Mouse (Mus musculus) MEL-GATA-1-ER (cell line): ENCODE measurements around the gene Ctbs.
"Not testable (repeated sequence)": the region's sequence is repeated elsewhere in the genome, so short reads cannot be mapped to it uniquely, and the experiment has no call there.

Experiments used
- DNase-seq: peaks from one replicate; pipeline ENCODE4 v3.0.0-alpha.2; 2012; ENCODE audit warnings: low read depth; ENCODE audit errors: extremely low read depth

Gene Ctbs

DNA sequence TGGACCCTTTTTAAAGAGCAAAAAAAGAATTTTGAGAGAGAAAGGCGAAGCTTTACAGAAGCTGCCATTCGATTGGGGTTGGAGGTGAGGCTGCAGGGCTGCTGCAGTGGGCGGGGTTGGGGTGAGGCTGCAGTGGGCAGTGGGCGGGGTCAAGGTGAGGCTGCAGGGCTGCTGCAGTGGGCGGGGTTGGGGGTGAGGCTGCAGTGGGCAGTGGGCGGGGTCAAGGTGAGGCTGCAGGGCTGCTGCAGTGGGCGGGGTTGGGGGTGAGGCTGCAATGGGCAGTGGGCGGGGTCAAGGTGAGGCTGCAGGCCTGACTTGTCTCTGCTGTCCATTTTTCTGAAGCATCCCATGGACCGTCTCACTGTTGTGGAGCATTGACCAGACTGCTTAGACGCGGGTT is 16.5 kb upstream of the Ctbs start:
- not testable (repeated sequence) for DNase-seq

DNA sequence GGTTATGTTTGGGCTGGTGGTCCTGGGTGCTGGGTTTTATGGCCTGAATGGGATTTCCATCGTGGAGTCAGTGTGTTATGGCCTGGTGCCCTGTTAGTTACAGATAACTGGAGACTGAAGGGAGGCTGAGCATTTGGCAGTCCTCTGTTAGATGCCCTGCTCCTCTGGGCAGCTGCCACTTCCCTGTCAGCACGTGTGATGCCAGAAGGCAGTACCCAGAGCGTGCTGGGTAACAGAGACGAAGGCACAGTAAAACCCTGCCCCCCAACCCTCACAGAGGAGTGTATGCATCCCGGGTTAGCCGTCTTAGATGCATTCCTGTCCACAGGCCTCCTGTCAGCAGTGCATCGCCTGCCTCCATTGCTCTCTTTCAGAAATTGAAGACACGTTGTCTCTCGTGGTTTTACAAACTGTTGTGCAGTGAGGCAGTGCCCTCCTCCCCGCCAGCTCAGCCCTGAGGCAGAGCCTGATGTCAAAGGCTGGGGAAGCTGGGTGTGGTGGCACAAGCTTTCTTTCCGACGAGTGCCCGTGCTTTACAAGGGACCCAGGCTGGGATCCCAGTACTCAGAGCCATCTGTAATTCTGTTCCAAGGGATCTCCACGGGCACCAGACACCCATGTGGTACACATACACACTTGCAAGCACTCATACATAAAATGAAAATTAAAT is 15.8 kb upstream of the Ctbs start:
- no peak for DNase-seq

DNA sequence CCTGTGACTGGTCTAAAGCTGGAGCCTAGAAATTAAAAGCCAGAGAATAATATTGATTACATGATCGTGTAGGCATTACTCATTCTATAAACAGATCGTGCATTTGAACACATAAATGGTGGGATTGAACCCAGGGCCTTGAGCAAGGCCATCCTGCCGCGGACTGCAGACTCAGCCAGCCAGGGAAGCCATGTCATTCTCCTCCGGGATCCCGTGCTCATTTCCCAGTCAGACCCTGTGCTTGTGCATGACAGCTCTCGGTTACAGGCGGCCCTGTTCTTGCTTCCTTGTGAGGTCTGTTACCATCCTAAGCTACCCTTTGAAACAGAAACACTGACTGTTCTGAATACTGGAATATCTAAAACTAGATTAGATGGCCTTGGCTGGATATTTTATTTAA is 14.9 kb upstream of the Ctbs start:
- no peak for DNase-seq

DNA sequence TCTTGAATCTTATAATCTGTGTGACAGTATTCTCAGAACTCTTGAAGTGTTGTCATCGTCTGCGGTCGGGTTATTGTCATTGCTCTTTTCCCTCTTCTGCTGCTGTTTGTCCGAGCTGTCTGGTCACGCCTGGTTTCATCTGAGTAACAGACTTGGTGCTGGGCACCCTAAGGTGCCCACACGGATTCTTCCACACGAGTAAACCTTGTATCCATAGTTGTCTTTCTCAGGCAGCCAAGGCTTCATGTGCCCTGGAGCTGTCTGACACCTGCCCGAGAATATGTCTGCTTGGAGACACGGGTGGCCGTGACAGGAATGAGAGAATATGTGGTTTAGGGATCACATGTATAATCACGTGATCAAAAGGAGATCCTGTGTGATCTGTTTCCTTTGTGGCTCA is 14.1 kb upstream of the Ctbs start:
- no peak for DNase-seq

DNA sequence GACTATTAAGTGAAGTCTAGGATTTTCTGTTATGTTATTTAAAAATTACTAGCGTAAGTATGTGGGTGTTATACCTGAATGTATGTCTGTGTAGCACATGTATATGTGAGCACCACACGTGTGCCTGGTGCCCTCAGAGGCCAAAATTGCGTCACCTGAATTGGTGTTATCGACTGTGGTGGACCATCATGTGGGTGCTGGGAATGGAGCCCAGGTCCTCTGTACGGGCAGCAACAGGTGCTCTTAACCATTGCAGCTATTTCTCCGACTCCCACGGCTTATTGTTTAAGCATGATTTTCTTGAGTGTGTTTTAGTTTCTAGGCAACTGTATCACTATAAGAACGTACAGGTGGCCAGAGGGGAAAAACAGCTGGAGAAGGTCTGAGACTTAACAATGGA is 13.5 kb upstream of the Ctbs start:
- no peak for DNase-seq

DNA sequence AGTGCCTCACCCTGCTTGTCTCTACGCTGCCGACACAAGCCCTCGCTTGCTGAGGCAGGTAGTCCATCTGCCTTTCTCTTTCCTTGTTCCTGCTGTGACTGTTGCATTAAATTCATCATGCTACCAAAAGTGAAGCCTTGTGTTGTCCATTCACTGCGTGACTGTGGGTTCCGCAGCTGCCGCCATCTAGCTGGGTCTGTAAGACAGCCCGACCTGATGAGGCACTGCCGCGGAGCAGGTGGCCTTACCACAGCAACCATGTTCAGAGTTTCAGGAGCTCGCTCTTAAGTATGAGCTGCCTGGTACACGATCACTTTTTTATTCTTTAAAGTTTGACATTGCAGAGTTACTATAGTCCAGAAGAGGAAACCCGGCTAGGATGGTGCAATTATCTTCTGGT is 9.6 kb upstream of the Ctbs start:
- no peak for DNase-seq

DNA sequence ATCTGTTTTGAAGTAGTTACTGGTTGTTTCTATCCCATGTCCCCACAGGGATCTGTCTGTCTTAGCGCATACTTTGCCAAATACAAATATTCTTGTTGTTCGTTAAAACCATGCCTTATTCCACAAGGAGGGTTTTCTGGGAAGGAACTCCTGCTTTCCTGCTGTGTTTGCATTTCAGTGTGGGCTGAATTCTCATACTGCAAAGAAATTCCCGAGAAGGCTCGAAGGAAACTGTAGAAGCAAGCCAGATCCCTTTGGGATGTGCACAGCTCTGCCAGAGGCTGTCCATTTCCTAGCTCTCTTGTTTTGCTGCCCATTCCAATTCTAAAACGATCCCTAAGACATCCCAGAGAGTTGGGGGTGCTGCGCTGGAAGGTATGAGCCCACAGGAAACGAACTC is 9.2 kb upstream of the Ctbs start:
- DNase-seq, result no peak

DNA sequence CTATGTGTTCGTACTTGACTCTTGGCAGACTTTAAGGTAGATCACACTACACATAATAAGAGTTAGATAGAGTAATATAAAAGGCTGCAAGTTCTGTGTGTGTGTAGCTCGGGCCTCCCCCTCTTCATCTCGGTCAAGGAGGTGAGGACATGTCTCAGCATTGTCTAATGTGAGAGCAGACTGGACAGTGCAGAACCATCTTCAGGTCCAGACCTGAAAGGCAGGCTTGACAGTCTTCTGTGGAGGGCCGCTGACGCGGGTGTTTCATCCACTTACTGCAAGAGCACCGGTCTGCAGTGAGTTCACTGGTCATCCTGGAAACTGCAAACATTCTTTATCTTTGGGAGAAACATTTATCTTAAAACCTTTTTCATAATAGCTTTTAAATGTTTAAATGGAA is 7.1 kb upstream of the Ctbs start:
- DNase-seq, result no peak

DNA sequence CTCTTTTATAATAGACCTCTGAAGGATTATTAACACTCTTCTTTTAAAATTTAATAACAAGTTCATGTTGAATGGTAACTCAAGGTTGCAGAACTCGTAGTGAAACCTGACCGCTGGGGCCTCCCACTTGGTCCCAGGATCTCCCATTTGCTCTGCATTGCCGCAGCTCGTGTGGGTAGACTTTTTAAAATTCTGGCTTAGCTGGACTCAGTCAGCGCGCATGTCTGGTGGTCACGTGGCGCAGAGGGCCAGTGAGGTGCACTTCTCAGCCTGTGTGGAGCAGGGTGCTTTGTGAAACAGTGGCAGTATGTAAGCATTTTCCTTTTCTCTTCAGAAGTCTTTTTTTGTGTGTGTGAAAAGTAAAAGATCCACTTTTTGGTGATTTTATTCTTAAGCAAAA is 6.7 kb upstream of the Ctbs start:
- DNase-seq, result no peak

DNA sequence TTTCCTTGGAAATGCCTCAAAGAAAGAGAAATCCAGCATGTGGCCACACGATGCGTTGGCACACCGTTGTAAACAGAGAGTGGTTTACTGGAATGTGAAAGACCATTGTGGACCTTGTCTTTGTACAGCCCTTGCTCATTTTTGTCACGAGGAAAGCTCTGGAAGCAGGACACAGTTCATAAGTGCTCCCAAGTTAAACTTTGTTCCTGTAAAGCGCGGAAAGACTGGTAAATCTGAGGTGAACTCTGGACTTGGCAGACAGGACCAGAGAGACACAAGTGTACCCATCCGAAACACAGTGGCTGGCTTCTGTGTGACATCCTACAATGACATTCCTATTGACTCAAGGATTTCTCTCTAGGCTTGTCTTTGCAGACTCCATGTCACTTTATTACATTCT is 6.2 kb upstream of the Ctbs start:
- no peak for DNase-seq

DNA sequence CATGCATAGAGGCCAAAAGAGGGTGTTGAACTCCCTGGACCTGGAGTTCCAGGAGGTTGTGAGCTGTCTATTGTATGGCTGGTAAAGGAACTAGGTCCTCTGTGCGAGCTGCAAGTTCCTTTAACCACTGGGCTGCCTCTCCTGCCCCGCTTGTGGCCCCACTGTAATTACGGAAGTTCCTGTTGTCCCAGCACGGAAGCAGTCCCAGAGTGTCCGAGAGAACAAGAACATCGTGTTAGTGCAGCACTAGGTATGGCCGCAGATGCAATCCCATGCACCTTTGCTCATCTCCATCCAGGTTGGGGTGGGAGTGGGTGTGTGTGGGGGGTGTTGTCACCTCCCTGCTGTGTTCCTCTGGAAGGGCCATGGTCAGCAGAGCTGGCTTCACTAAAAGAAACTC is 4.7 kb upstream of the Ctbs start:
- no peak for DNase-seq

DNA sequence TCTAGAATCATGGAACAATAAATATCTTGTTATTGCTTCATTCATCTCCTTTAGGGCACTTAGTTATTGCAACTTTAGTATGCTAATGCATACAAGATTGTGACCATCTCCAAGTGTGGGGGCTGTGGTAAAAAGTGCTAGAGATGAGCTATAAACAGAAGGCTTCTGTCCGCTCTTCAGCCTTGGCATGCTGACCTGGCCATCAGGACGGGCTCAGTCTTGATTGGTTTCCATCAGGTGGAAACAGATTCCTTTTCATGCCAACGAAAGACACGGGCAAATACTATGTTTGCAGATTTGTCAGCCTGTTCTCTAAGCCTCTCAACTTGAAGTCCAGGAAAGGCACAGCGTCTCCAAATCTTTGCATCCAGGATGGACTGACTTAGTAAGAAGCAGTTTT is 2.4 kb upstream of the Ctbs start:
- no peak for DNase-seq

DNA sequence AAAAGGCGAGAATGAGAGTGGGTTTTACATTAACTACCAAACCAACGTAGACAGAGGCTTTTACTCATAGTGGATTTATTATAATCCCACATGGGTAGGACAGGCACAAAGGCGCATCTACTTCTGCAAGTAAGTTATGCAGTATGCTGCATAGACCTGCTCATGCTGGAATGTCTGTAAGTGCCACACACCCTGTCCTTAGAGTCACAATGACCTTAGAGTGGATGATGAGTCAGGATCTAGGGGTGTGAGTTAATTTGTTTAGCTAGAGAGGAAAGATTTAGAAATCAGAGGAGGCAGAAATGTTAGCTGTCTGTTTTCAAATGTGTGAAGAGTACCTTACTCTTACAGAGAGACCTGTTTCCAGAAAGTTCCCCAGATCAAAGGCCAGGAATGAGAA is 2.0 kb upstream of the Ctbs start:
- no peak for DNase-seq

DNA sequence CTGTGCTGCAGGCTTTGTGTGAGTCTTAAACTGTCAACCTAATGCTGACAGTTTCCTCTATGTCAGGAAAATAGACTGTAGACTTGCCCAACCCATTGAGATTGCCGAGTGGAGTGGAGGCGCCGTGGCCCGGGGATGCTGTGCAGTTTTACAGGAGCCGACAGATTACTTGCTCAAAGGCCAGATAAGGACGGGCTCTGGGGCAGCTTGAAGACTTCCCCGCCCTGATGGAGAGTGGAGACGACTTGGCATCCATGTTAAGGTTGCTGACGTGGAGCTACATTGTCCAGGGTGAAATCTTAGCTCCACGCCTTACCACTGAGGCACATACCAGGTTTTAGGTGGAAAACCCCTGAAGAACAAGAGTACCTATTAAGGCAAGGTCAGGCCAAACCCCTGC is 1.2 kb upstream of the Ctbs start:
- no peak for DNase-seq

DNA sequence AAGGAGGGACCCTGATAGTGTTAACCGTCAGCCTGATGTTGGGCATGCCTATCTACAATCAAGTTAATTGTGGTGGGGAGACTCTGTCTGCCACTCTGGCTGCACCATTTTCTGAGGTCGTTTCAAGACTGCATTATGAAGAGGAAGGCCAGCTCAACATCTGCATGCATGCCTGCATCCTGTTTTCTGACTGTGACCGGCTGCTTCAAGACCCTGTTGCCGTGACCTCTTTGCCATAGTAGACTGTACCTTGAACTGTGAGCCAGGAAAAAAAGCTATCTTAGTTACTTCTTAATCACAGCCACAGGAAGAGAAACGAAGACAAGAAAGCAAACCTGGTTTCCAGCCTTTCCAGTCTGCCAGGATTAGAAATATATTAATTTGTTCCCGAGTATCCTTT is 626 bp upstream of the Ctbs start:
- no peak for DNase-seq

DNA sequence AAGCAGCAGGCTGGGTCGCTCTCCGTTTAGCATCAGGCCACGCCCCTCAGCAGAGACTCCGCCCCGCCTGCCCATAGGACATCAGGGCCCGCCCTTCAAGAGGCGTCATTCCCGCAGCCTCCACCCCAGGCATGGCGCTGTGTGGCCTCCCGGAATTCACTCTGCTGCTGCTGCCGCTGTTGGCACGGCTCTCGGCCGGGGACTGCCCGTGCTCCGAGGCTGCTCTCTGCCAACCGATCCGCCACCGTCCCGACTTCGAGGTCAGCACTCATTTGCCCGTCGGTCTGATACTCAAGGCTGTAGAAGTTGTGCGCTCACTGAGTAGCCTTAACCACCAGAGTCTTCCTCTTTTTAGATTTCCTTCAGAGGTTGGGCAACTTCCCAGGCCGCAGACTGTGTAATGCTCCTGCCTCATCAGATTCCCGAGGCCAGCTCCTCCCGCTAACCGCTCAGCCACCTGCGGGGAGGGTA is 811 bp downstream of the Ctbs start:
- DNase-seq, result peak; percentile 85

DNA sequence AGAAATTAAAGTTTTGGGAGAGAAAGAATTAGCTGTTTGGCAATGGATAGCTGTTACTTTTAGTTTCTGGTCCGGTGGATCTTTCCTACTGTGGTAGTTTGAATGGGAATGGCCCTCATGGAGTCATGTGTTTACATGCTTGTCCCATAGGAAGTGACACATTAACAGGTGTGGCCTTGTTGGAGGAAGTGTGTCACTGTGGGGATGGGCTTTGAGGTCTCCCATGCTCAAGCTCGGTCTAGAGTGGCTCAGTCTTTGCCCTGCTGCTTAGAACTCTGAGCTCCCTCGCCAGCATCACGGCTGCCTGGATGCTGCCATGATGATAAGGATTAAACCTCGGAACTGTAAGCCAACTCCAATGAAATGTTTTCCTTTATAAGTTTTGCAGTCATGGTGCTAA is 1.8 kb downstream of the Ctbs start:
- peak; percentile 6 for DNase-seq

DNA sequence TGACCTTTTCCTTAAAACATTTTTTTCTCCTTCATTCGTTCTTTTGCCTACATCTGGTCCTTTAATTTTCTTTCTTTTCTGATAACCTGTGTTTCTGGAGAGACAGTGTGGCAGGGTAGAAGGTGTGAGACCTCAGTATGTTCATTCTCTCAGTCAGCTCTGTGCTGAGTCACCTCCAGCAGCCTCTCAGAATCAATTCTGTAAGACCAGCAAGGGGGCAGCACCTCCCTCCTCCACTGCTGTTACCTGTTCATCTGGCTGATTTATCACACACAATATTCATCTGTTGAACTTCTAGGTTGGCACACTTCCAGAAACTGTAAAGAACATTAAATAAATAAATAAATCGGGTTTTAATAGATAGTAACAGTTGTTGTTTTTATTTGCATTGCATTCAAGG is 13.3 kb downstream of the Ctbs start:
- DNase-seq, result no peak

DNA sequence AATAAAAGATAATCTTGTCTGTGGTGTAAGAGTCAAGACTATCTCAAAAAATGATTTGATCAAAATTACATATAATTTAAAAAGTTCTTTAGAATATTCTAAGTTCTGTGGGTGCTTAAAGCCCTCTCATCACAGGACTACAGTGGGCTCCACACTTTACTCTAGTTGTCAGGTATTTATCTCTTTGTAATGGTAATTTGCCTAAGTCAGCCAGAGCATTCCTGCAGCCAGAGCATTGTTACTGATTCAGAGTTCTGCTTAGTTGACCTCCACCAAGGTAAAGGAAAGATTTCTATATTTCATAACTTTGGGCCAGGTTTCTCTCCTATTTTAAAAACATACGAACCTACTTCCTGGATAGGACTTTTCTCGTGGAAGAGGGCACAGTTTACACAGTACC is 19.6 kb downstream of the Ctbs start:
- DNase-seq, result no peak

DNA sequence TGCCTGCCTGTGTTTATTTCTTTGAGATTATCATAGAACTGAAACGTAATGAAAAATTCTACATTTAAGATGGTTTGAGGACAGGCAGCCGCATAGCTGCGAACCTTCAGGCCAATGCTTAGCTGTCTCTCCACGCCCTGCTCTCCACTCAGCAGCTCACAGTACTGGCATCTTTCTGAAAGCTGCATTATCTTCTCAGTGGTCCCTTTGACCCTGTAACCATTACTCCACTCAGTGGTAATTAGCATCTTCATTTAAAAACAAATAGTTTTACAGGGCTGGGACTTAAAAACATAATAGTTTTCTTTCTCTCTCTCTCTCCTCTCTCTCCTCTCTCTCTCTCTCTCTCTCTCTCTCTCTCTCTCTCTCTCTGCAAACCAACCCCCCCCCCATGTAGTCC is 23.1 kb downstream of the Ctbs start:
- DNase-seq, result no peak

DNA sequence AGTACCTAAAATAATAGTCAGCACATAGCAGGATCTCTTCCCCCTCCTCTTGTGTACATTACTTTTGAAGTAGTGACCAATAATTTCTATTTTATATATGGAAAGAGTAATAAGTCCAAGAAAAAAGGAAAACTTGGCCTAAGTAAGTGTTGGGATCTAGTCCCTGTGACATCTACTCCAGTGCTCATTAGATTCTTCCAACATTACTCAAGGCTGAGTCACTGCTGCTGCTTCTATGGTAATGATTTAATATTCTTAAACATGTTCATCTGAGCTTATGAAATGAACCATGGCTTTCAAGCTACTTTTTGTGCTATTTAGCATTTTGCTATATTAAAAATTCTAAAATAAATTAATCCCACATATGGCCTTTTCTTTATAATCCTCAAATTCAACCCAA is 24.1 kb downstream of the Ctbs start:
- DNase-seq, result no peak

DNA sequence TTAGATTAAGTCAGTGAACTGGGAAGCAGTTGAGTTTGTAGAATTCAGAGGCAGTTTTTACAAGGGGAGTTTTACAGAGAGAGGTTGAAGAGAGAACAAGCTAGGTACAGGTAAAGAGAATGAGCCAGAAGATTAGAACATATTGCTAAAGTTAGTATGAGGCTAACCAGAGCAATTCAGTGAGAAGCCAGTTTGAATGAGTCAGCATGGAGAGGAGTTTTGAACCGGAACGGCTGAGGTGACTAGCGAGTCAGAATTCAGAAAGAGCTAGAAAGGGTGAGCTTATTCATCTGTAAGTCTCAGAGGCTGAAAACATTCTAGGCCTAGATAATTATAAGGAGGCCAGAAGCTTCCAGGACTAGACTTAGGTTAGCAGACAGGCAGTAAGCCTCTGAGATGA is 24.8 kb downstream of the Ctbs start:
- DNase-seq, result no peak

DNA sequence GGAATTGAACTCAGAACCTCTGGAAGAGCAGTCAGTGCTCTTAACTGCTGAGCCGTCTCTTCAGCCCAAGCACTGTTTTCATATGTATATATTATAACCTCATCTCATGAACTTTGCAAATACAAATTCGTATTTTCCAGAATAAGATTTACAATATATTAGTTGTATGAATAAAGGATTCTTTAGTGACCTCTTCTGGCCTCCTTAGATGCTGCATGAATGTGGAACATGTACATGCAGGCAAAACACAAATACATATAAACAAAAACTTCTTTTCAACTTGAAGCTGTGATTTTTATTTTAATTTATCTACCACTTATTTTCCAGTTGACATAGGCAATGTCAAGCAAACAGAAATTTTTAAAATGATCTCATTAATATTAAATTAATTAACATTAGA is 32.4 kb downstream of the Ctbs start:
- no peak for DNase-seq

DNA sequence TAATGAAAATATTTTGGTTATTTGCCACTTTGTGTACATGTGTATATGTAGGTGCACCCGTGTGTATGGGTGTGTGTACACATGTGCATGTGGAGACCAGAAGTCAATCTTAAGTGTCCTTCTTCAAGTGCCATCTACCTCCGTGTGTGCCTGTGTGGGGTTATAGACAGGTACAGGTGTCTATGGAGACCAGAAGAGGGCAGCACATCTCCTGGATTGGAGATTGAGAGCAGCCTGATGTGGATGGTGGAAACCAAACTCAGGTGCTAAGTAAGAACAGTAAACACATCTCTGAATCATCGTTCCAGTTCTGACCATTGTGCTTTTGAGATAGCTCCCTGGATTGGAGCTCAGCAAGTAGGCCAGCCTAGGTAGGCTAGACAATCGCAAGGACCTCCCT is 36.9 kb downstream of the Ctbs start:
- DNase-seq, result no peak
